Mouse (Mus musculus): ENCODE data around the gene Skida1. TPM values are rescaled to one million over a fixed set of nuclear protein-coding genes. Genes with fewer than 3 reads are reported as not detected.

Skida1 gene
- polyA plus RNA-seq, 1 experiment from 2014 or later = 3.9 TPM

DNA sequence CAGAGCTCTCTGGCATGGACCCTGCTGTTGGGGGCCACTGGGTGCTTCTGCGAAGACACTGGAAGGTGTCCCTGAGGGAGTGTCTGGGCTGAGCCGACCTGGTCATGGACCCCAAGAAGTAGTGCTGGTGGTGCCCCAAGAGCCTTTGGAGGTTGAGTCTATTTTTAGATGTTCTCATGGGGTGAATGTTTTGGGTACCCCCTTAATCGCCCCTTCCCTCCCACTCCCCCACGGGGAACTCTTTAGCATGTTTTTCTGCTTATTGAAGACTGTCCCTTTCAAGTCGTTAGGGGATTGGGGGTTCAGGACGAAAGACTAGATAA lies 16.8 kb upstream of the Skida1 start:
- H3K27ac ChIP-seq (ENCODE audit: low read length) = peak overlapping the region; percentile 100
- H3K4me2 ChIP-seq (ENCODE audit: low read depth, low read length) = peak overlapping the region; percentile 93
- peaks cover 5% of the 10 kb centered on the region; the same call in 1 of the 2 replicates for H3K36me3 ChIP-seq (ENCODE audit: control insufficient read depth, insufficient read depth)
- ATAC-seq (replicated peaks; ENCODE audit: extremely low read depth, insufficient read depth, low FRiP score) = no peak
- peaks cover 12% of the 10 kb centered on the region for H3K4me1 ChIP-seq (ENCODE audit: control insufficient read depth, insufficient read depth, low read length)
- peak overlapping the region; percentile 81 for H3K4me3 ChIP-seq (ENCODE audit: low read length)
- H3K9me3 ChIP-seq (replicated peaks; ENCODE audit: control insufficient read depth, low read length) = no peaks in the 10 kb centered on the region
- no peaks in the 10 kb centered on the region for H3K27me3 ChIP-seq (ENCODE audit: control insufficient read depth, insufficient read depth, low read length)
- H3K9ac ChIP-seq (ENCODE audit: low read length) = peak overlapping the region; percentile 98
- 6% methylated on average over 6 of the region's 6 CpGs for WGBS

DNA sequence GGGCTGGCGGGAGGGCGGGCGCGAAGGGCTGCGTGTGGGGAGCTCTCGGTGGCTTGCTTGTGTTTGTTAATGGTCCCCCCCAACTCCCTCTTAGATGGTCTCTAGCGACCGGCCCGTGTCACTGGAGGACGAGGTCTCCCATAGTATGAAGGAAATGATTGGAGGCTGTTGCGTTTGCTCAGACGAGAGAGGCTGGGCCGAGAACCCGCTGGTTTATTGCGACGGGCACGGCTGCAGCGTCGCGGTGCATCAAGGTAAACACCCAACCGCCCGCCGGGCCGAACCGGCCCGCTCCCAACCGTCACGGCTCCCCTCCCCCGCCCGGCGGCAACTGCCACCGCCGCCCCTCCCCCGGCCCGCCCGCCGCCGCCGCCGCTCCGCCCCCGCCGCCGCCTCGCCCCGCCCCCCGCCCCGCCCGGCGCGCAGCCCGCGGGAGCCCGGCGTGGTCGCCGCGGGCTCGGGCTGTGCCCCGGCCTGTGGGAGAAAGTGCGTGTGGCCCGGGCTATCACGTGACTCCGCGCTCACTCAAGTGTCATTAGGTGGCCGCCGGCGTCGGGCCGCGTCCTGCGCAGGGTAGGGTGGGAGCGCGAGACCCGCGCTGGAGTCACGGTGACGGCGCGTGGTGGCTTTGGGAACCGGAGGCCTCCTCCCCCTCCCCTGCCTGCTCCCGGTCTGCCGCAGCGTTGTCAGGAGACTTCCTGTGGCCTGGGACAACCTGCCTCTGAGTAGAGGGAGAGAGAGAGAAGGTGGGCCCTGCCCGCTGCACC lies 16.3 kb upstream of the Skida1 start:
- Histone ChIP-seq H3K9ac (ENCODE audit: low read length) (peak overlapping the region; percentile 98), H3K4me3 (ENCODE audit: low read length) (peak overlapping the region; percentile 81), H3K36me3 (ENCODE audit: control insufficient read depth, insufficient read depth) (peaks cover 5% of the 10 kb centered on the region; the same call in 1 of the 2 replicates), H3K27me3 (ENCODE audit: control insufficient read depth, insufficient read depth, low read length) (no peaks in the 10 kb centered on the region), H3K4me2 (ENCODE audit: low read depth, low read length) (peak overlapping the region; percentile 93), H3K4me1 (ENCODE audit: control insufficient read depth, insufficient read depth, low read length) (peaks cover 12% of the 10 kb centered on the region), H3K9me3 (replicated peaks; ENCODE audit: control insufficient read depth, low read length) (no peaks in the 10 kb centered on the region), H3K27ac (ENCODE audit: low read length) (peak overlapping the region; percentile 100)
- peak; percentile 59 for ATAC-seq (replicated peaks; ENCODE audit: extremely low read depth, insufficient read depth, low FRiP score)
- under 1% methylated on average over 71 of the region's 85 CpGs for WGBS

DNA sequence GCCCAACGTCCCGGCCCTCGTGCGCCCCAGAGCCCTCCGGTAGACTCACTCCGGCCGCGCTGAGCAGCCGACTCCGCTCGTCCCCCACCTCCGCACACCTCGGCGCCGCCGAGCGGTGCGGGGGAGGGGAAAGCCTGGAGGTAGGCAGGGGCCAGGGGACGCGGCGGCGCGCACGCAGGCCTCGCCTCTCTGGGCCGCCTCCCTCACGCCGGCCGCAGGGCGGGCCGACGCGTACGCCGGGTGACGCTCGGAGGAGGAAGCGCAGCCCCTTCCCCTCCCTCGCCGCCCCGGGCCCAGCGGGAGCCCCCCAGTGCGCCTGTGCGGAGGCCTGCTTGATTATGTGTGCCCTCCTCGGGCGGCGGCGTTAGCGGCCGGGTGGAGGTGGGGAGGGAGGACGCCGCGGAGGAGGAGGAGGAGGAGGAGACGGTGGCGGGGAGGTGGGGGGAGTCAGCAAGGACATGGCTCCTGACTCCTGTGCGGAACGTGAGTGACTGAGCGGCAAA lies 15.6 kb upstream of the Skida1 start:
- no peaks in the 10 kb centered on the region for H3K27me3 ChIP-seq (ENCODE audit: control insufficient read depth, insufficient read depth, low read length)
- H3K4me2 ChIP-seq (ENCODE audit: low read depth, low read length) = peak overlapping the region; percentile 93
- peak overlapping the region; percentile 98 for H3K9ac ChIP-seq (ENCODE audit: low read length)
- peak; percentile 96 for ATAC-seq (replicated peaks; ENCODE audit: extremely low read depth, insufficient read depth, low FRiP score)
- no peaks in the 10 kb centered on the region for H3K9me3 ChIP-seq (replicated peaks; ENCODE audit: control insufficient read depth, low read length)
- peak overlapping the region; percentile 100 for H3K27ac ChIP-seq (ENCODE audit: low read length)
- WGBS = 2% methylated on average over 39 of the region's 58 CpGs
- peak overlapping the region; percentile 81 for H3K4me3 ChIP-seq (ENCODE audit: low read length)
- H3K36me3 ChIP-seq (ENCODE audit: control insufficient read depth, insufficient read depth) = peaks cover 5% of the 10 kb centered on the region; the same call in 1 of the 2 replicates
- H3K4me1 ChIP-seq (ENCODE audit: control insufficient read depth, insufficient read depth, low read length) = peaks cover 12% of the 10 kb centered on the region

DNA sequence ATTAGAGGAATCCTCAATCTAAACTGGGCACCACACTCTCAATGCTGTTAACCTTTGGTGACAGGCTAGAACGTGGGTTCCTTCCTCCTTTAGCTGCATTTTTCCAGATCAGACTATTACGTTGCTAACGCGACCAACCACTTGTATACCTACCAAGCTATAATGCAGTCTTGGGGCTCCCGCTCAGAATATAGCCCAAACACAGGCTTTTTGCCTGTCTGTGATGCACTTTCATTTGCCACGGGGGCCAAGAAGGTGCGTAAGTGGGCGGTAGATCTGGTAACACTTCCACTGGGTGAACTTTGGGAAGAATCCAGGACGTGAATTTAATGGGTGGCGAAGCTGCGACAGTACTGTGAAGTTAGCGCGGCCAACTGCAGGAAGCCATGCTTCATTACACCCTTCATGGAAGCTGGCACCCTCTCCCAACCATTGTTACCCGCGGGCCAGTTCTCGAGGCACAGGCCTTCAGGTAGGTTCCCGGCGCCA lies 15.0 kb upstream of the Skida1 start:
- ATAC-seq (replicated peaks; ENCODE audit: extremely low read depth, insufficient read depth, low FRiP score) = peak; percentile 47
- WGBS = under 1% methylated on average over 18 of the region's 18 CpGs

DNA sequence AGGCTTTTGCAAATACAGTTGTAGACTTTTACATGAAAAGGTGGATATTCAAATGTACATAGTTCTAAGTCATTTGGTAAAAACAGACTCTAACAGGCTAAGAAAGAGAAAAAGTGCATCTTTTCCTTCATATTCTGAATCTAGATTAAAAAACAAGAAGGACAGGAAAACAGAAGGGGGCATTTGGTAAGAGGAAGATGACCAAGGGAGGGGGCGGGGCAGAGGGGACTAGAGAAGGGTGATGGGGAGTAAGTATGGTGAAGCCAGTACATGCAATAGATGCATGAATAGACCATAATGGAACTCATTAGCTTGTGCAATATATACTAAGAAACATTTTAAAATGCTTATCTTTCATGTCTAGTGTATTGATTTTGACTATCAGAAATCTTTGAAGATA lies 11.5 kb upstream of the Skida1 start:
- H3K36me3 ChIP-seq (ENCODE audit: control insufficient read depth, insufficient read depth) = no peaks in the 10 kb centered on the region
- no peak overlapping the region for H3K9ac ChIP-seq (ENCODE audit: low read length)
- peaks cover 7% of the 10 kb centered on the region; the same call in 1 of the 2 replicates for H3K4me1 ChIP-seq (ENCODE audit: control insufficient read depth, insufficient read depth, low read length)
- H3K9me3 ChIP-seq (replicated peaks; ENCODE audit: control insufficient read depth, low read length) = no peaks in the 10 kb centered on the region
- 93% methylated on average over 1 of the region's 1 CpGs for WGBS
- H3K27ac ChIP-seq (ENCODE audit: low read length) = no peak overlapping the region
- H3K27me3 ChIP-seq (ENCODE audit: control insufficient read depth, insufficient read depth, low read length) = no peaks in the 10 kb centered on the region
- no peak overlapping the region for H3K4me3 ChIP-seq (ENCODE audit: low read length)
- no peak for ATAC-seq (replicated peaks; ENCODE audit: extremely low read depth, insufficient read depth, low FRiP score)
- no peak overlapping the region for H3K4me2 ChIP-seq (ENCODE audit: low read depth, low read length)

More for the DNA sequence above, 15.0 kb upstream of the Skida1 start:
- H3K4me2 ChIP-seq (ENCODE audit: low read depth, low read length) = peak overlapping the region; percentile 71
- peak overlapping the region; percentile 98 for H3K9ac ChIP-seq (ENCODE audit: low read length)
- peaks cover 5% of the 10 kb centered on the region; the same call in 1 of the 2 replicates for H3K36me3 ChIP-seq (ENCODE audit: control insufficient read depth, insufficient read depth)
- H3K27ac ChIP-seq (ENCODE audit: low read length) = peak overlapping the region; percentile 100
- no peaks in the 10 kb centered on the region for H3K9me3 ChIP-seq (replicated peaks; ENCODE audit: control insufficient read depth, low read length)
- peak overlapping the region; percentile 81 for H3K4me3 ChIP-seq (ENCODE audit: low read length)
- no peaks in the 10 kb centered on the region for H3K27me3 ChIP-seq (ENCODE audit: control insufficient read depth, insufficient read depth, low read length)
- H3K4me1 ChIP-seq (ENCODE audit: control insufficient read depth, insufficient read depth, low read length) = peaks cover 16% of the 10 kb centered on the region

DNA sequence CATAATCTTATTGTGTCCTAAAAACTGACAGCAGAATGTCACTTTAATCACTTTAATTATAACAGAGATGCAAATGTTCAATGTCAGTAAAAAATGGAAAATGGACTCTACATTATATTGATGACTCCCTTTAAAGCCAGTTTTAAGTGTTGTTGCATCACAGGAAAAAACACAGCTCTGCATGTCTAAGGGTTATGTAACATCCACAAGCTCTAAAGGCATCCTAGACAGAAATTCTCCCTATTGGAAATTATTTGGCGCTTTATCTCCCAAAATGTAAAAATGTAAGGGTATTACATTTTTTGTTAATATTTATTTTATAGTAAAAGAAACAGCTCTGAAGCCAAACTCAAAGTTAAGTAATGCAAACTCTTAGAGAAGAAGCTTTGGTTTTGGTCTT lies 11.0 kb upstream of the Skida1 start:
- no peak for ATAC-seq (replicated peaks; ENCODE audit: extremely low read depth, insufficient read depth, low FRiP score)
- Histone ChIP-seq H3K4me3 (ENCODE audit: low read length) (no peak overlapping the region), H3K9ac (ENCODE audit: low read length) (no peak overlapping the region), H3K9me3 (replicated peaks; ENCODE audit: control insufficient read depth, low read length) (no peaks in the 10 kb centered on the region), H3K4me1 (ENCODE audit: control insufficient read depth, insufficient read depth, low read length) (peaks cover 7% of the 10 kb centered on the region), H3K4me2 (ENCODE audit: low read depth, low read length) (no peak overlapping the region), H3K36me3 (ENCODE audit: control insufficient read depth, insufficient read depth) (no peaks in the 10 kb centered on the region), H3K27me3 (ENCODE audit: control insufficient read depth, insufficient read depth, low read length) (no peaks in the 10 kb centered on the region), H3K27ac (ENCODE audit: low read length) (no peak overlapping the region)
- WGBS = 89% methylated on average over 1 of the region's 1 CpGs

DNA sequence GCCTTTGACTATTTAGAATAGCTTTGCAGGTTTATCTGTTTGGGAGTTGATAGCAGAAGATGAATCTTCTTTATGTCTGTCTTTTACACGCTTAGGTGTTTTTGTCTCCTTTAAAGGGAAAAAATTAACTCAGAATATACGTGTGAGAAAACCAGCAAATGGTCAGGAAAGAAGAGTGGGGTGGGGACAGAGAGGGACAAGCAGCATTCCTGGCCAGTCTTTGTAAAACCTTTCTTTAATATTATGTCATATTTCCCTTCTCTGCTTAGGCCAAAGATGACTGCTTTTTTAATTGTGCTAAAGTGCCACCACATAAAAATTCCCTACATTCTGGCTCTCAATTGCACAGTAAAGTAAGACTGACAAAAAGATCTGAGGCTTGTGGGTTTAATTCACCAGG lies 10.2 kb upstream of the Skida1 start:
- ATAC-seq (replicated peaks; ENCODE audit: extremely low read depth, insufficient read depth, low FRiP score) = no peak
- H3K36me3 ChIP-seq (ENCODE audit: control insufficient read depth, insufficient read depth) = no peaks in the 10 kb centered on the region
- peak overlapping the region; percentile 32 for H3K4me2 ChIP-seq (ENCODE audit: low read depth, low read length)
- 34% methylated on average over 2 of the region's 2 CpGs for WGBS
- H3K4me3 ChIP-seq (ENCODE audit: low read length) = no peak overlapping the region
- no peak overlapping the region for H3K27ac ChIP-seq (ENCODE audit: low read length)
- H3K4me1 ChIP-seq (ENCODE audit: control insufficient read depth, insufficient read depth, low read length) = peaks cover 8% of the 10 kb centered on the region
- no peaks in the 10 kb centered on the region for H3K27me3 ChIP-seq (ENCODE audit: control insufficient read depth, insufficient read depth, low read length)
- H3K9ac ChIP-seq (ENCODE audit: low read length) = peak overlapping the region; percentile 59; the same call in 1 of the 2 replicates
- no peaks in the 10 kb centered on the region for H3K9me3 ChIP-seq (replicated peaks; ENCODE audit: control insufficient read depth, low read length)

DNA sequence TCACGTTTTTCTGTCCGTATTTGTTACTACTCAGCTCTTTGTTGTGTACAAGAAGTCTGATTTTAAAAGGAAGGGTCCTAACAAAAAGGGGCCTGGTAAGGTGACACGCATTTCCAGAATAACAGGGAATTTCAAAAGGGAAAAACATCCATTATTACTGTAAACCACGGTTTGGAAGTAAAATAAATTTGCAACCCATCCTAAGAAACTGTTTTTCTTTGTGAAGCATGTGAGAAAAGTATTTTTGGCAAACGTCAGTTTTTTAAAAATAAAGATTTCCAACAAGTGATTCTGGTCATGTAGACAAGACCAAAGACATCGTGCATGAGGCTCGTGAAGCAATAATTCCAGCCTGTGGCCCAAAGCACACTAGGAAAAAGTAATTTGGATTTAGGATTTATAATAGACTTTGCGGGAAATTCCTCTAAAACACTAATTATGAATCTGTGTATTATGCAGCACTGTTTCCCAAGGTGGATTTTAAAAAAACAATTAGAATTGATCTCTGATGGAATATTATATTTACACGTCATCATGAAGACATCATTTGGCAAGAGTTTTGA lies 9.4 kb upstream of the Skida1 start:
- H3K27ac ChIP-seq (ENCODE audit: low read length) = peak overlapping the region; percentile 100
- H3K4me2 ChIP-seq (ENCODE audit: low read depth, low read length) = peak overlapping the region; percentile 96
- H3K27me3 ChIP-seq (ENCODE audit: control insufficient read depth, insufficient read depth, low read length) = no peaks in the 10 kb centered on the region
- no peaks in the 10 kb centered on the region for H3K36me3 ChIP-seq (ENCODE audit: control insufficient read depth, insufficient read depth)
- ATAC-seq (replicated peaks; ENCODE audit: extremely low read depth, insufficient read depth, low FRiP score) = no peak
- peak overlapping the region; percentile 73 for H3K4me3 ChIP-seq (ENCODE audit: low read length)
- H3K9ac ChIP-seq (ENCODE audit: low read length) = peak overlapping the region; percentile 95
- H3K9me3 ChIP-seq (replicated peaks; ENCODE audit: control insufficient read depth, low read length) = no peaks in the 10 kb centered on the region
- 23% methylated on average over 9 of the region's 9 CpGs for WGBS
- peaks cover 14% of the 10 kb centered on the region for H3K4me1 ChIP-seq (ENCODE audit: control insufficient read depth, insufficient read depth, low read length)
